Mouse (Mus musculus) ES-Bruce4 (cell line): ENCODE results near the gene Nphp4. TPM values are rescaled to one million over a fixed set of nuclear protein-coding genes. Genes with fewer than 3 reads are reported as not detected.

Experiments
- H3K27ac ChIP-seq: 2 replicates; pipeline ENCODE4 v1.5.1; 2012; ENCODE audit warnings: low read length, inconsistent platforms; ENCODE audit not compliant: insufficient read depth
- H3K27me3 ChIP-seq: 2 replicates; pipeline ENCODE4 v1.6.1; 2012; ENCODE audit warnings: mild to moderate bottlenecking, low read length, inconsistent platforms; ENCODE audit not compliant: control insufficient read depth, poor library complexity, insufficient read depth, severe bottlenecking
- H3K36me3 ChIP-seq: 2 replicates; pipeline ENCODE4 v1.6.1; 2012; ENCODE audit warnings: inconsistent platforms, mild to moderate bottlenecking, low read length, moderate library complexity; ENCODE audit not compliant: control insufficient read depth, poor library complexity, insufficient read depth, severe bottlenecking
- H3K4me1 ChIP-seq: one replicate; pipeline ENCODE4 v1.8.1; 2011; ENCODE audit warnings: low read length; ENCODE audit not compliant: control insufficient read depth, insufficient read depth
- H3K4me3 ChIP-seq: 2 replicates; pipeline ENCODE4 v1.5.1; 2011; ENCODE audit warnings: low read depth, mild to moderate bottlenecking, low read length
- H3K9ac ChIP-seq: 2 replicates; pipeline ENCODE4 v1.6.1; 2012; ENCODE audit warnings: low read depth, mild to moderate bottlenecking, inconsistent platforms; ENCODE audit not compliant: poor library complexity, severe bottlenecking
- H3K9me3 ChIP-seq: replicated peaks from 2 replicates; pipeline ENCODE4 v1.6.1; 2012; ENCODE audit warnings: mild to moderate bottlenecking, low read length, inconsistent platforms; ENCODE audit not compliant: control insufficient read depth, poor library complexity, insufficient read depth, severe bottlenecking
- CTCF ChIP-seq: IDR thresholded peaks from one replicate; pipeline ENCODE4 v1.8.1; 2011; ENCODE audit warnings: low read depth, low read length
- EP300 ChIP-seq: IDR thresholded peaks from 2 replicates; pipeline ENCODE4 v1.6.1; 2011; ENCODE audit warnings: low read depth, low read length; ENCODE audit not compliant: insufficient read depth
- POLR2A ChIP-seq: IDR thresholded peaks from one replicate; pipeline ENCODE4 v1.8.1; 2011; ENCODE audit warnings: low read length; ENCODE audit not compliant: insufficient read depth
- polyA plus RNA-seq: library from polyadenylated mRNA; stranded (reverse); fragments of >200 nt; gene quantifications from 2 replicates; pipeline ENCODE4 v1.2.4, GENCODE M21; 2011; ENCODE audit warnings: low read depth; ENCODE audit not compliant: missing spikeins, insufficient read depth, insufficient read length

The Nphp4 gene
- polyA plus RNA-seq, 1 experiment = 4.8 TPM

- no peak overlapping the region for H3K9ac ChIP-seq
- no peak overlapping the region for H3K27ac ChIP-seq
- H3K36me3 ChIP-seq = no peaks in the 10 kb centered on the region
- TF ChIP-seq POLR2A (no peak), CTCF (no peak), EP300 (no peak)
- no peaks in the 10 kb centered on the region for H3K9me3 ChIP-seq
- no peaks in the 10 kb centered on the region for H3K4me1 ChIP-seq
- H3K4me3 ChIP-seq = no peak overlapping the region
- H3K27me3 ChIP-seq = no peaks in the 10 kb centered on the region
Measured at GRCm38 (mm10) chr4:152576826-152577225, 100.3 kb downstream of the Nphp4 start.

GRCm38 (mm10) chr4:152579956-152580355 is 103.5 kb downstream of the Nphp4 start:
- Histone ChIP-seq H3K9ac (no peak overlapping the region), H3K27ac (no peak overlapping the region), H3K27me3 (no peaks in the 10 kb centered on the region), H3K4me1 (no peaks in the 10 kb centered on the region), H3K9me3 (no peaks in the 10 kb centered on the region), H3K36me3 (no peaks in the 10 kb centered on the region), H3K4me3 (no peak overlapping the region)
- TF ChIP-seq POLR2A = no peak
- no peak for TF ChIP-seq CTCF
- no peak for TF ChIP-seq EP300

- Histone ChIP-seq H3K9ac (no peak overlapping the region), H3K36me3 (no peaks in the 10 kb centered on the region), H3K9me3 (no peaks in the 10 kb centered on the region), H3K27me3 (no peaks in the 10 kb centered on the region), H3K4me1 (no peaks in the 10 kb centered on the region), H3K4me3 (no peak overlapping the region), H3K27ac (no peak overlapping the region)
- TF ChIP-seq POLR2A (no peak), EP300 (0 out of 2 replicates have a peak, but pooled peaks have one; percentile 4)
Measured at GRCm38 (mm10) chr4:152582206-152582605, 105.7 kb downstream of the Nphp4 start.

- TF ChIP-seq EP300 = no peak
- no peak for TF ChIP-seq POLR2A
- no peak for TF ChIP-seq CTCF
- Histone ChIP-seq H3K36me3 (no peaks in the 10 kb centered on the region), H3K27ac (no peak overlapping the region), H3K9me3 (no peaks in the 10 kb centered on the region), H3K27me3 (no peaks in the 10 kb centered on the region), H3K9ac (no peak overlapping the region), H3K4me1 (no peaks in the 10 kb centered on the region), H3K4me3 (no peak overlapping the region)
Measured at GRCm38 (mm10) chr4:152583616-152584015, 107.1 kb downstream of the Nphp4 start.

- H3K36me3 ChIP-seq = no peaks in the 10 kb centered on the region
- H3K27ac ChIP-seq = no peak overlapping the region
- no peak overlapping the region for H3K4me3 ChIP-seq
- H3K27me3 ChIP-seq = no peaks in the 10 kb centered on the region
- no peak overlapping the region for H3K9ac ChIP-seq
- no peak for TF ChIP-seq POLR2A
- H3K4me1 ChIP-seq = no peaks in the 10 kb centered on the region
- no peaks in the 10 kb centered on the region for H3K9me3 ChIP-seq
Measured at GRCm38 (mm10) chr4:152585526-152585925, 109.0 kb downstream of the Nphp4 start.

GRCm38 (mm10) chr4:152586175-152586574 is 109.7 kb downstream of the Nphp4 start:
- Histone ChIP-seq H3K27ac (no peak overlapping the region), H3K4me3 (no peak overlapping the region), H3K4me1 (no peaks in the 10 kb centered on the region), H3K27me3 (no peaks in the 10 kb centered on the region), H3K9ac (no peak overlapping the region), H3K9me3 (no peaks in the 10 kb centered on the region), H3K36me3 (no peaks in the 10 kb centered on the region)
- TF ChIP-seq POLR2A (no peak), EP300 (no peak), CTCF (no peak)
